Mouse (Mus musculus) embryonic stem cell, embryonic (primary cell): ENCODE results near the gene Wdr90.

Experiments used
- CTCF ChIA-PET, 4 experiments: fragments of 300-600 bp in 2 of 4; fragments of 350-600 bp in 2 of 4; sonication (Branson Sonifier 250); formaldehyde crosslinking; loops; one replicate each; lab custom pipeline; 2022; ENCODE audit warnings: inconsistent platforms in 2 of 4; lab: Charles Lee
- POLR2A ChIA-PET, 4 experiments: fragments of 300-600 bp in 2 of 4; fragments of 350-600 bp in 2 of 4; sonication (Branson Sonifier 250); formaldehyde crosslinking; loops; one replicate each; lab custom pipeline; 2022; ENCODE audit warnings: antibody characterized with exemption in 4 of 4, inconsistent platforms in 1 of 4; lab: Charles Lee

The Wdr90 gene

GRCm38 (mm10) chr17:25860832-25861703 is at the start of gene Wdr90:
Wdr90 (minus strand) TSS chr17:25861501.
- POLR2A ChIA-PET: interaction anchor here (0.5 to 4.2 kb wide), 30 partner anchors 8 to 456 kb away, joined by 3 to 18 read pairs (median 4); partner anchors contain the start of genes Stub1 (in 3 of the 4), Capn15 (in 2 of the 4), Jmjd8 (in 2 of the 4) and Mettl26 (in 2 of the 4)
- CTCF ChIA-PET: interaction anchor here (0.6 to 1.1 kb wide), 7 partner anchors 14 to 316 kb away, joined by 3 to 4 read pairs (median 3); partner anchors contain the start of genes Chtf18 (in 1 of the 4), Mettl26 (in 1 of the 4) and Rpusd1 (in 1 of the 4)

- CTCF ChIA-PET: interaction anchor here in 2 of 4 experiments (1.6 to 3.1 kb wide), 2 partner anchors 14 kb away, joined by 4 to 13 read pairs; no protein-coding TSS in a partner anchor
- POLR2A ChIA-PET: interaction anchor here in 1 of 4 experiments (0.8 kb wide), 1 partner anchor 16 kb away, joined by 3 read pairs; no protein-coding TSS in a partner anchor
These were observed 46.3 kb upstream of the Wdr90 start for GRCm38 (mm10) chr17:25907640-25908039.

DNA sequence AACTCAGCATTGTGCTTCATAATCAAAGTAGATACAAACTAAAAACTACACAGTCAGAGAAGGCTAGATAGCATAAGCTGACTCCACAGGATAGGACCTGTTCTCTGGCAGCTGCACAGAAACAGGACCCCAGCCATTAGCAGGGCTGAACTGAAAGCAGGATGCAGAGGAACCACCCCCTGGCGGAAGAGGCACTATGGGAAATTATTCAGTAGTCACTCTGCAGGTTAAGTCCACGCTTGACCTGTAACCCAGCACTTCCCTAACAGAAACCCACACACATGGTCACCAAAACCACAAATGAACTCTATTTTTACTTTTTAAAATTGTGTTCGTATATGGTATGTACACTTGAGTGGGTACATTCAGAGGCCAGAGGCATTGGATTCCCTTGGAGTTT is 41.8 kb upstream of the Wdr90 start:
- ChIA-PET POLR2A (interaction anchor here in 3 of 4 experiments (0.6 to 1.5 kb wide), 5 partner anchors 12 to 330 kb away, joined by 3 read pairs; no protein-coding TSS in a partner anchor), CTCF (interaction anchor here (0.6 to 1.3 kb wide), 10 partner anchors 9 to 350 kb away, joined by 3 to 5 read pairs (median 3); partner anchors contain the start of gene Luc7l (in 1 of the 4))

- ChIA-PET CTCF (interaction anchor here (0.6 to 1.1 kb wide), 5 partner anchors 19 to 95 kb away, joined by 3 to 5 read pairs (median 3); partner anchors contain the start of gene Stub1 (in 1 of the 4)), POLR2A (interaction anchor here in 2 of 4 experiments (1.0 to 1.2 kb wide), 2 partner anchors 10 to 16 kb away, joined by 3 read pairs; no protein-coding TSS in a partner anchor)
These were observed 38.9 kb upstream of the Wdr90 start for GRCm38 (mm10) chr17:25900193-25900592.

- ChIA-PET POLR2A (interaction anchor here (0.6 to 4.2 kb wide), 19 partner anchors 9 to 639 kb away, joined by 3 to 24 read pairs (median 4); partner anchors contain the start of genes Fam234a (in 1 of the 4), Luc7l (in 1 of the 4), Mcrip2 (in 1 of the 4) and Mettl26 (in 1 of the 4)), CTCF (interaction anchor here (0.5 to 4.5 kb wide), 16 partner anchors 9 to 337 kb away, joined by 3 to 54 read pairs (median 4); partner anchors contain the start of genes Wfikkn1 (in 2 of the 4), Decr2 (in 1 of the 4) and Mcrip2 (in 1 of the 4))
These were observed 34.6 kb upstream of the Wdr90 start for GRCm38 (mm10) chr17:25895891-25896290.

- ChIA-PET CTCF (interaction anchor here (0.5 to 4.5 kb wide), 13 partner anchors 12 to 337 kb away, joined by 3 to 54 read pairs (median 8); partner anchors contain the start of genes Wfikkn1 (in 2 of the 4), Decr2 (in 1 of the 4) and Mcrip2 (in 1 of the 4)), POLR2A (interaction anchor here (0.6 to 4.2 kb wide), 17 partner anchors 9 to 639 kb away, joined by 3 to 24 read pairs (median 4); partner anchors contain the start of genes Fam234a (in 1 of the 4), Luc7l (in 1 of the 4), Mcrip2 (in 1 of the 4) and Mettl26 (in 1 of the 4))
These were observed 34.1 kb upstream of the Wdr90 start for GRCm38 (mm10) chr17:25895415-25895814.

DNA sequence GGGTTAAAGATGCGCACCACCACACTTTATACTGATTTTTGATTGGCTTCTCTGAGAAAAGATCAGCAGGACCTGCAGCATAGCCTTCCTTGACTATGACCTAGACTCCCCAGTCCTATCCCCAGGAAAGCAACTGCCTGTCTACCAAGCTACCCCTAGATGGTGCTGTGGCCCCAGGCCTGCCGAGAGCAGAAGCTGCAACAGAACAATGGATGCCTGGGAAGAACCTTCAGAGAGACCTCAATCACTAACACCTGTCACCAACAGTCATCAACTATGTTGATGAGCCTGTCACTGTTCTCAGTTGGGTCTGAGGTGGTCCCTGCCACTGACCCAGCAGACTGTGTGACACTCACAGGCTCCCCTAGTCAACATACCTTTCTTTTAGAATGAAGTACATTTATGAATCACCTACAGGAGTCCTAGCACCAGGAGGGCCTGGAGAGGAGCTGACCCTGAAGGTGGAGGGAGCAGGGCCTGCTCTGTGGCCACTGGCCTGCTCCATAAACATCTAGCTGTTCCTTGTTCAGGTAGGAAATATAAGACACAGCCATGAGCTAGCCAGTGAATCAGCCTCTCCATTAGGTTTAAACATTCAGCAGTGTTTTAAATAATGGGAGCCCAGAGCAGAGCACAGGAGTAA is 32.8 kb upstream of the Wdr90 start:
- ChIA-PET CTCF (interaction anchor here (0.5 to 4.5 kb wide), 64 partner anchors 8 to 1211 kb away, joined by 3 to 54 read pairs (median 4); partner anchors contain the start of genes Decr2 (in 2 of the 4), Mettl26 (in 2 of the 4), Wfikkn1 (in 2 of the 4) and Capn15 (in 1 of the 4)), POLR2A (interaction anchor here in 3 of 4 experiments (0.5 to 4.2 kb wide), 23 partner anchors 10 to 624 kb away, joined by 3 to 24 read pairs (median 3); partner anchors contain the start of genes Mcrip2 (in 2 of the 3), Wdr90 (in 1 of the 3) and Wfikkn1 (in 1 of the 3))

GRCm38 (mm10) chr17:25888837-25889236 is 27.5 kb upstream of the Wdr90 start:
- POLR2A ChIA-PET: interaction anchor here in 3 of 4 experiments (0.6 to 2.5 kb wide), 5 partner anchors 11 to 56 kb away, joined by 3 to 6 read pairs (median 3); partner anchors contain the start of genes Stub1 (in 2 of the 3) and Rhbdl1 (in 1 of the 3)
- CTCF ChIA-PET: interaction anchor here in 2 of 4 experiments (0.6 to 3.1 kb wide), 2 partner anchors 10 to 56 kb away, joined by 3 to 16 read pairs; partner anchors contain the start of gene Stub1 (in 1 of the 2)

DNA sequence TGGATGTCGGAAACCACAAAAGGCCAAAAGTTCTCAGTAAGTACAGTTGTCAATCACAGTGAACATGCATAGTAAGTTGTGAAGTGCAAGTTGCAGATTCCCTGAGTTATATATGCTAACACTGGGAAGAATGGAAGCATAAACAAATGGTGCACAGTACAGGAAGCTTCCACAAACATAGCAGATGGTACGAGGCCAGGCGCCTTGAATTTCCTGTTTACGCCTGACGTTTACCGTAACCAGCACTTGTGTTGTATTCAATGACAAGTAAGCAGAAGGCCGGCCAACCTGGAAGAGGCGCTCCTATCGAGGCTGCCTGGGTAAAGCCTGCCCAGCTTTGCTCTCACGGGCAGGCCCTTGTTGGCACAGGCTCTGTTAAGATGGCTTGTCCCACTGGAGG is 26.2 kb upstream of the Wdr90 start:
- ChIA-PET CTCF (interaction anchor here in 3 of 4 experiments (0.7 to 9.0 kb wide), 3 partner anchors 8 to 344 kb away, joined by 4 to 54 read pairs (median 4); no protein-coding TSS in a partner anchor), POLR2A (interaction anchor here in 1 of 4 experiments (1.4 to 1.7 kb wide), 2 partner anchors 9 to 33 kb away, joined by 4 to 5 read pairs; no protein-coding TSS in a partner anchor)

GRCm38 (mm10) chr17:25886806-25887205 is 25.5 kb upstream of the Wdr90 start:
- CTCF ChIA-PET: interaction anchor here (0.5 to 9.0 kb wide), 8 partner anchors 8 to 475 kb away, joined by 3 to 54 read pairs (median 4); no protein-coding TSS in a partner anchor
- POLR2A ChIA-PET: interaction anchor here in 3 of 4 experiments (0.6 to 1.7 kb wide), 9 partner anchors 9 to 1343 kb away, joined by 3 to 8 read pairs (median 4); partner anchors contain the start of genes Capn15 (in 1 of the 3) and Mcrip2 (in 1 of the 3)

GRCm38 (mm10) chr17:25885636-25886035 is 24.3 kb upstream of the Wdr90 start:
- ChIA-PET CTCF (interaction anchor here (0.6 to 9.0 kb wide), 7 partner anchors 8 to 126 kb away, joined by 3 to 54 read pairs (median 3); no protein-coding TSS in a partner anchor), POLR2A (interaction anchor here in 3 of 4 experiments (0.5 to 1.7 kb wide), 6 partner anchors 11 to 217 kb away, joined by 3 to 5 read pairs (median 4); partner anchors contain the start of genes Capn15 (in 1 of the 3) and Rhot2 (in 1 of the 3))

DNA sequence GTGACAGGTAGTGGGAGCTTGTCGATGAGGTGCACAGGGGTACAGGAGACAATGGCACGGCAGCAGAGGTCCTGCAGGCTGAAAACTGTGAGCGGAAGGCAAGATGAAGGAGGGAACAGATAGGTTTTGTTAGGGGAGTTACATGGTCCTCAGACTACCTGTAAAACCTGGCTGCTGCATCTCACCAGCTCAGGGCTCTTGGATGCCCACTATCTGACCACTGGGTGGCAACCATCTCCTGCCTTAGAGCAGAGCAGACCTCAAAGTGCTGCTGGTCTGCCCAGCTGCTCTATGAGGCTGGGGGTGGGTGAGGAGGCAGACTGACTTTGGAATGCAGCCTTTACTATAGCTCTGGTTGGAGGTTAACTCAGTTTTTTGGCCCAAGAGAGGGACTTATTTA is 22.5 kb upstream of the Wdr90 start:
- CTCF ChIA-PET: interaction anchor here in 3 of 4 experiments (0.6 to 9.0 kb wide), 7 partner anchors 8 to 388 kb away, joined by 3 to 54 read pairs (median 4); partner anchors contain the start of gene Mettl26 (in 1 of the 3)
- POLR2A ChIA-PET: interaction anchor here (1.0 to 2.0 kb wide), 12 partner anchors 10 to 68 kb away, joined by 3 to 5 read pairs (median 4); partner anchors contain the start of genes Mcrip2 (in 2 of the 4) and Stub1 (in 2 of the 4)

DNA sequence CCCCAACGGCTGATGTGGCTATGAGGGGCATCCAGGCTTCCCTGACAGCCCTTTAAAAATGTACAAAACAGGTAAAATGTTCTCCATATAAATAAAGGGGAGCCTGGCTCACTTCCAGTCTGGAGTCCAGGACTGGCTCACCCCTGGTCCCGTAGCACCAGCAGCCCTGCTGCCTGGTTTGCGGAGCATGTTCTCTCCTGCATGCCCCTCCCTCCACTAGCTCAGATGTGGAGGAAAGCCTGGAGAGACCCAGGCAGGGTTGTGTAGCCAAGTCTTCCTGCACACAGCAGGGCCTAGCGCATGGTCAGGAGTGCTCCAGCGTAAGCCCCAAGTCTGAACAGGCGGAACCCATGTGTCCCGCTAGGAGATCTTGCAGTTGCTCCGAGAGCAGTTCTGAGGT is 22.0 kb upstream of the Wdr90 start:
- POLR2A ChIA-PET: interaction anchor here in 2 of 4 experiments (0.8 to 2.0 kb wide), 10 partner anchors 9 to 68 kb away, joined by 3 to 5 read pairs (median 4); partner anchors contain the start of genes Mcrip2 (in 2 of the 2) and Stub1 (in 2 of the 2)

GRCm38 (mm10) chr17:25882306-25882705 is 21.0 kb upstream of the Wdr90 start:
- POLR2A ChIA-PET: interaction anchor here in 3 of 4 experiments (0.9 to 5.8 kb wide), 7 partner anchors 8 to 49 kb away, joined by 3 to 45 read pairs (median 3); partner anchors contain the start of genes Stub1 (in 2 of the 3), Mcrip2 (in 1 of the 3), Rhot2 (in 1 of the 3) and Wdr90 (in 1 of the 3)
- CTCF ChIA-PET: interaction anchor here in 2 of 4 experiments (4.4 to 9.0 kb wide), 2 partner anchors 13 kb away, joined by 41 to 54 read pairs; no protein-coding TSS in a partner anchor

More for the DNA sequence above, 22.0 kb upstream of the Wdr90 start:
- CTCF ChIA-PET: interaction anchor here in 2 of 4 experiments (1.4 to 9.0 kb wide), 5 partner anchors 7 to 13 kb away, joined by 4 to 54 read pairs (median 5); partner anchors contain the start of gene Mettl26 (in 1 of the 2)

- CTCF ChIA-PET: interaction anchor here in 2 of 4 experiments (0.9 to 9.0 kb wide), 6 partner anchors 13 to 131 kb away, joined by 3 to 54 read pairs (median 4); partner anchors contain the start of gene Mcrip2 (in 1 of the 2)
- POLR2A ChIA-PET: interaction anchor here (0.6 to 5.8 kb wide), 12 partner anchors 8 to 154 kb away, joined by 3 to 45 read pairs (median 3); partner anchors contain the start of genes Mcrip2 (in 2 of the 4), Chtf18 (in 1 of the 4), Rhot2 (in 1 of the 4) and Rpusd1 (in 1 of the 4)
These were observed 20.4 kb upstream of the Wdr90 start for GRCm38 (mm10) chr17:25881691-25882090.
